Mouse (Mus musculus) spleen, postnatal 36 days (tissue): ENCODE results near the gene Ceacam1.
"Not testable (repeated sequence)": the region's sequence is repeated elsewhere in the genome, so short reads cannot be mapped to it uniquely, and the experiment has no call there.

ENCODE experiments used
- DNase-seq, 2 experiments: peaks; one replicate each; pipeline ENCODE4 v3.0.0; 2022; ENCODE audit warnings: low spot score in 2 of 2, mixed read lengths in 1 of 2

Ceacam1 gene

GRCm38 (mm10) chr7:25477091-25477751 is at the start of gene Ceacam1:
TSS of gene Ceacam1 (minus strand) at chr7:25477603.
- peak; percentile 82 to 87 for DNase-seq

- not testable (repeated sequence) for DNase-seq
Observed at GRCm38 (mm10) chr7:25516070-25516777, 38.8 kb upstream of the Ceacam1 start.

DNA sequence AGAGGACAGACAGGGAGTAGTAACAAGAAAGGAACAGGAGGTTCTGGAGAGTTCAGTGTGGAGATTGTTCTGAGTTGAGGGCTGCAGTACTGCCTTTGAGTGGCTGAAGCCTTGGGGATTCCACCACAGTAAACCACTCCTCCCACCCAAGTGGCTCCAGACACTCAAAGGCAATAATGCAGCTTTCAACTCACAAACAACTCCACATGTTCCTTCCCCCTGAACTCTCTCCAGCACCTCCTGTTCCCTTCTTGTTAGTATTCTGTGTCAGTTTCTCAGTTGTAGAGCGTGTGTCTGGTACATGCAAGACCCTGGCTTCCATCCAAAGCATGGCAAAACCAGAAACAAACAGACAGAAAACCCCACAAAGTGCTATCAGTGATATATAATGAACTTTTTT is 38.3 kb upstream of the Ceacam1 start:
- not testable (repeated sequence) for DNase-seq

DNA sequence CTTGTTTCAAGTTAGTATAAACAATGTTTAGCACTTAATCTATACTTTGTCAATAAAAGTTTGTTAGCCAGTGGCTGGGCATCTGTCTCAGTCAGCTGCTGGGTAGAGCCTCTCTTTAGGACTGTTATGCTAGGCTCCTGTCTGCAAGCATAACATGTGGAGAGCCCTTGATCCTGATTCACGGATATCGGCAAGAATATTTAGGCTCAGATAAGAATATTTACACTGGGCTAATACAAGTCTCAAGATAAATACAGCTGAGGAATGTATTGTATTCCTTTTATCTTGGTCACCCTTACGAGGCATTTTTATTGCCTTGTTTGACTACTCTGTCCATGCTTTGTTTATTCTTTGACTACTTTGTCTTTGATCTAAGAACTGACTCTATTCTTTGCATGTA is 32.5 kb upstream of the Ceacam1 start:
- no peak for DNase-seq

GRCm38 (mm10) chr7:25494649-25495048 is 17.2 kb upstream of the Ceacam1 start:
- DNase-seq: no peak

- not testable (repeated sequence) for DNase-seq
Observed at GRCm38 (mm10) chr7:25490698-25491097, 13.3 kb upstream of the Ceacam1 start.

DNA sequence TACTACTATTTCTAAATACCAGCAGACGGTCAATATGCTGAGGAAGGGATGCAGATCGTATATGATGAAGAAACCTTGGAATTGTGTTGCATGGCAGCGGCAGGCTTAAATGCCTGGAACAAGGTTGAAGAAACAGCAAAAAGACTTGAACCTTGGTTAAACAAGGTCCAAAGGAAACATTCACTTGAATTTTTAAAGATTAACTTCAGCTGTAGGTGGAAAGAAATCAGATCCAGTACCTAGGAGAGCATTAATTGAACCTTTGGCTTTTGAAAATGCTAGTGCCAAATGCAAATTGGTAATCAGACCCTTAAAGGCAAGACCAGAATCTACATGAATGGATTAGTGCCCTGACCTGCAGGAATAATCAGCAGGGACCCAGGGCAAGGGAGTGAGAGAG is 12.0 kb upstream of the Ceacam1 start:
- not testable (repeated sequence) for DNase-seq

- DNase-seq: peak; percentile 61 to 63
Observed at GRCm38 (mm10) chr7:25486186-25486585, 8.8 kb upstream of the Ceacam1 start.

- no peak for DNase-seq
Observed at GRCm38 (mm10) chr7:25485061-25485460, 7.7 kb upstream of the Ceacam1 start.

DNA sequence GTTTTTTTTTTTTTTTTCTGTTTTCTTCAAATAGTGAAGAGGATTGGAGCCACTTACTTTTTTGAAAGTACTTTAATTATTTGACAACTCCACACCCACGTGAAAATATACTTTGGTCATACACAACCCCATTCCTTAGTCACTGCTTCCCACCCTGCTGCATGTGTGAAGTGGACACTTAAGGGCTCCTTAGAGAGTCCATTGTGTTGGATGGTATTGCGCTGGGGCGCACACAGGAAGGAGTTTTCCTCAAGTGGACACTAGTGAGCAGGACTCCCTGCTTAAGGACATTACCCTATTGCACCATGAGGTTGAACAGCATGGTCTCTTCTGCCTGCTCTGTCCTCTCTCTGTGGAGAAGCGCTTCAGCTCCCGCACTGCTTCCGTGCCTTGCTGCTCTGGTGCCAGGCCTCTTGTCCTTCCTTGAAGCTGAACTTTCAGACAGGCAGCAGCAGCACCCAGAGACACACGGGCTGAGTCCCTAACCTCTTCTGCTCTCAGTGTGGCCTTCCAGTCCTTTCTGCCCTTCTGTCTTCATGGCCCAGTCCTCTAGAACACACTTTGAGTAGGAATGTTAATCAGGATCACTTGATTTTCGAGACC is 5.8 kb upstream of the Ceacam1 start:
- DNase-seq: no peak

DNA sequence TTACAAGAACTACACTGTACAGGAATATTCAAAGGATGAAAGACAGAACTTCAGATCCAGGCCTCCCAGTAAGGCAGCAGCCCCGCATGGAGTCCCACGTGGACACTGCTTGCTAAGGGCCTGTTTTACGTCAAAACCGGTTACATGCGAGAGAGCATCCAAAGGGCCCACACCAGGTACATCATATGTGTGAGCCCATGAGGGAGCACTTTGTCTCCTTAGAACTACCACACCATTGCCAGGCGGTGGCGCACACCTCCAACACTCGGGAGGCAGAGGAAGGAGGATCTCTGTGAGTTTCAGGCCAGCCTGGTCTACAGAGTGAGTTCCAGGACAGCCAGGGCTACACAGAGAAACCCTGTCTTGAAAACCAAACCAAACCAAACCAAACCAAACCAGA is 3.4 kb upstream of the Ceacam1 start:
- DNase-seq: peak; percentile 6 to 21

GRCm38 (mm10) chr7:25479440-25479839 is 2.0 kb upstream of the Ceacam1 start:
- peak; percentile 34 to 62 for DNase-seq

- DNase-seq: not testable (repeated sequence)
Observed at GRCm38 (mm10) chr7:25477752-25478093, 320 bp upstream of the Ceacam1 start.

DNA sequence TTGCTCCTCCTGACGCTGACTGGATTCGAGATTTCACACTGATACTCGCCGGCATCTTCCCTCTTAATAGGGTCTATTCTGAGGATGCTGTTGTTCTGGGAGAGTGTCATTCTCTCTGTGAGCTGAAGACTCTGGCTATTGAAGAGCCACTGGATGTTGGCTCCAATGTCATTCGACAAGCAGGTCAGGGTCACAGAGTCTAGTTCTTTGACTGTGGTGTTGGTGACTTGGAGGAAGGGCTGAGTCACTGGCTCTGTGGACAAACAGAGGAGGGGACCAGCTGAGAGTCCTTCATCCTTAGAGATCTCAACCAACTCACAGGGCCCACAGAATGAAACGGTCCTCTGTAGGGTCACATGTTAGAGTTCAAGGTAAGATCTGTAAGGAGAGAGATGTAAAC is 5.6 kb downstream of the Ceacam1 start:
- not testable (repeated sequence) for DNase-seq

- not testable (repeated sequence) for DNase-seq
Observed at GRCm38 (mm10) chr7:25465586-25465985, 11.8 kb downstream of the Ceacam1 start.

- no peak for DNase-seq
Observed at GRCm38 (mm10) chr7:25465010-25465409, 12.4 kb downstream of the Ceacam1 start.

DNA sequence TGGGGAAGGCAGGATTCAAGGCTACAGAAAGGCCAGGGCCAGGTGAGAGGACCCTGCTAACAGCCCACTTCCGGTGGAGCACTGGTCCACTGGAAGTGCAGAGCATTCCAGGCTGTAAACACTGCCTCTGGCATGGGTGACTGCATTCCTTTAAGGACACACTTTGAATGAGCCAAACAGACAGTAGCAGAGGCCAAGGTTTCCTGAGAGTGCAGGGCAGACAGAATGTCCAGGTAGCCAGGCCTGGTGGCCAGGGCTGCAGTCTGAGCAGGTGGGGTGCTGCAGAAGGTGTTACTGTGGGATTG is 15.4 kb downstream of the Ceacam1 start:
- not testable (repeated sequence) for DNase-seq

DNA sequence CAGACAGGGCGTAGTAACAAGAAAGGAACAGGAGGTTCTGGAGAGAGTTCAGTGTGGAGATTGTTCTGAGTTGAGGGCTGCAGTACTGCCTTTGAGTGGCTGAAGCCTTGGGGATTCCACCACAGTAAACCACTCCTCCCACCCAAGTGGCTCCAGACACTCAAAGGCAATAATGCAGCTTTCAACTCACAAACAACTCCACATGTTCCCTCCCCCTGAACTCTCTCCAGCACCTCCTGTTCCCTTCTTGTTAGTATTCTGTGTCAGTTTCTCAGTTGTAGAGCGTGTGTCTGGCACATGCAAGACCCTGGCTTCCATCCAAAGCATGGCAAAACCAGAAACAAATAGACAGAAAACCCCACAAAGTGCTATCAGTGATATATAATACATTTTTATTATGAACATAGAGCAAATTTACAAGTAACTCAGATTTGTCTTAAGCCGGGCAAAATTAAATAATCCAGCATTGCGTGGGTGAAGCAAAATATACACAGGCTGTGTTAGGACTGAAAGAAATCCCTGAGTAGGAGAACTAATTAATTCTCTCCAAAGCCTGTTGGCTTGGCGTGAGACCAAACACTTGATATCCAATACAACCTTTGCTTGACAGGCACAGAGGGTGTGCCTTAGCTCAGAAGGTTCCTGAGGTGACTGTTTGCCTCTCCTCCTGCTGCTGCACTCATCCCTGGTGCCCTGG is 15.9 kb downstream of the Ceacam1 start:
- DNase-seq: not testable (repeated sequence)

DNA sequence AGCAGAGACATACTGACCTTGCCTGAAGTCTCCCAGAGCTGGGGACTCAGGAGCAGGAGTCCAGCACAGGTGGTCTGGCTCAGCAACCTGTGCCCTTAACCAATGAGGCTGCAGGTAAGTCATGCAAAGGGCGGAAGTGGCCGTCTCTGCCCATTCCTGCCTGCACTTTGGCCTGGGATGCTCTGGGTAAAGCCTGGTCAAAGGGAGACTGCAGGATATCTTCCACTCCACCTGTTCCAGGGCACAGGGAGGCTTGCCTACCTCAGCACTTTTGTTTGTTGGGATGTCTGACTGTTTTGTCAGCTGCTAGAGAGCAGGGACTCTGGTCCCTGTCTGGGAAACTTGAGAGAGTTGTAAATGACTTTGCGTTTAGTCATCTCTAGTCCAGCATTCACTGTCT is 25.3 kb downstream of the Ceacam1 start:
- DNase-seq: no peak

DNA sequence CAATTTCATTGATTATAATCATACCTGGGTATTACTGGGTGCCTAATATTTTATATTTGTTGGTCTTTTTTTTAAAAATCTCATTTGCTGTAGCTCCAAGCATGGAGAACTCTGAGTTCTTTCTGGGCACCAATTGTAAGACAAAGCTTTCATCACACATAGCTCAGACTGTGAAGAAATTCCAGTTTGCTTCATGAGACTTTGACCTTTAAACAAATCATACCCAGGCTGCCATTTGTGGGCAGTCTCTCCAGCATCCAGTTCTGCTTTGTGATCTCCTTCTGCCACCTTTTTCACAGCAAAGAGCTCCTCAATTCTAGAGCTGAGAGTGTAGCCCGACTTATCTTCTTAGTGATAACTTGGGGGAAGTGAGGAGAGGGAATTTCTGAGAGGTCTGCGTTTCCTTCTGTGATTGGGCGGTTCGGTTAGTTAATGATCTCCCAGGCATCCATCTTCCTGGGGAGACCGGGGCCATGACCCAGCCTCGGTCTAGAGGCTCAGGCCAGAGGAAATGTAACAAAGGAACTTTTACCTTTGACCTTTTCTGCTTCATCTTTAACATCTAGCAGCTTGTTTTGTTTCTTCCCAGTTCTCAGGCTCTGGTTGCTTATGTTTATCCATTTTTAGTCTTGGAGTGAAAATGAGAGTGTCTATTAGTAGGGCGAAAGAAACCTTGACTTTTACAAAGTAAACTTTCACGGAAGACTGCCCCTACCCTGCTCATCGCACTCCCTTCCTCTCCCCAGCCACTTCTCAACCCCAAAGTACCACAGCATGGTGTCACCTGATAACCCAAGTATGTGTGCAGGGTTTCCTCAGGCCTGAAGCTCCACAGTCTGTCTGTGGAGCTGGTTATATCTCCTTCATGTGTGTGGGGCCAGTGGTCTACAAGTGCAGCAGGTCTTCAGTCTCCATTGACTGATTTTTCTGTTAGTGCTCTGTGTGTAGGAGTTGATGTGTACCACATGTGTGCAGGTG is 27.2 kb downstream of the Ceacam1 start:
- no peak for DNase-seq

GRCm38 (mm10) chr7:25440816-25441153 is 36.6 kb downstream of the Ceacam1 start:
- DNase-seq: no peak
